Mouse (Mus musculus) adrenal gland, postnatal 14 days (tissue): Measurements from ENCODE around the gene Ddx42. TPM values are rescaled to one million over a fixed set of nuclear protein-coding genes. Genes with fewer than 3 reads are reported as not detected.

ENCODE experiments used
- total RNA-seq: library from RNA; stranded (reverse); gene quantifications from 2 replicates; pipeline ENCODE4 v1.2.3, GENCODE M21; 2021

Gene Ddx42
- total RNA-seq, 1 experiment from 2014 or later: 51.5 TPM

Other genes with a start within 250 kb of the Ddx42 start
- gene Ace, start 249.0 kb upstream of the Ddx42 start, total RNA-seq: 12.4 and 19.5 TPM in 2 replicates
- gene Ace3, start 222.3 kb upstream of the Ddx42 start, total RNA-seq: not detected in 2 replicates
- gene Kcnh6, start 208.8 kb upstream of the Ddx42 start, total RNA-seq: 0.15 and 0.41 TPM in 2 replicates
- 50.3 and 58.0 TPM in 2 replicates for gene Dcaf7, start 180.1 kb upstream of the Ddx42 start, total RNA-seq
- 41.4 and 47.1 TPM in 2 replicates for gene Taco1, start 150.9 kb upstream of the Ddx42 start, total RNA-seq
- gene Map3k3, start 132.3 kb upstream of the Ddx42 start, total RNA-seq: 41.6 and 55.1 TPM in 2 replicates
- not detected in 2 replicates for gene Gm10840, start 56.1 kb upstream of the Ddx42 start, total RNA-seq
- 21.1 and 59.4 TPM in 2 replicates for gene Limd2, start 56.1 kb upstream of the Ddx42 start, total RNA-seq
- gene Strada, start 14.8 kb upstream of the Ddx42 start, total RNA-seq: 12.1 and 12.5 TPM in 2 replicates
- 116 and 120 TPM in 2 replicates for gene Ccdc47, start 582 bp upstream of the Ddx42 start, total RNA-seq
- 66.1 and 77.0 TPM in 2 replicates for gene Ftsj3, start 39.2 kb downstream of the Ddx42 start, total RNA-seq
- gene Psmc5, start 39.2 kb downstream of the Ddx42 start, total RNA-seq: 141 and 146 TPM in 2 replicates
- 79.9 and 91.0 TPM in 2 replicates for gene Smarcd2, start 56.0 kb downstream of the Ddx42 start, total RNA-seq
- 0.11 and 0.23 TPM in 2 replicates for gene Tcam1, start 59.7 kb downstream of the Ddx42 start, total RNA-seq
- gene Gh, start 84.9 kb downstream of the Ddx42 start, total RNA-seq: not detected in 2 replicates
- 5.5 and 33.1 TPM in 2 replicates for gene Cd79b, start 97.8 kb downstream of the Ddx42 start, total RNA-seq
- 0.44 and 0.49 TPM in 2 replicates for gene Scn4a, start 136.4 kb downstream of the Ddx42 start, total RNA-seq
- gene Prr29, start 148.5 kb downstream of the Ddx42 start, total RNA-seq: not detected in 2 replicates
- 24.6 and 27.6 TPM in 2 replicates for gene Icam2, start 171.1 kb downstream of the Ddx42 start, total RNA-seq